Mouse (Mus musculus): ENCODE results near the gene Arhgap10. TPM values are rescaled to one million over a fixed set of nuclear protein-coding genes. Genes with fewer than 3 reads are reported as not detected.
A peak's percentile ranks its signal among the peaks of the same experiment; 100 is the strongest.

Arhgap10 gene
- polyA plus RNA-seq, 1 experiment: 17.6 TPM

- TF ChIP-seq USF1 (IDR thresholded peaks at IDR 0.05; ENCODE audit: low read depth): peak; percentile 53
- no peak for TF ChIP-seq MYOG (IDR thresholded peaks at IDR 0.05; ENCODE audit: control insufficient read depth, extremely low read depth, insufficient read length)
- peaks cover 98% of the 10 kb centered on the region for H3K79me2 ChIP-seq (ENCODE audit: control insufficient read depth, insufficient read depth)
- H3K27me3 ChIP-seq (ENCODE audit: control insufficient read depth, insufficient read depth, insufficient read length): no peaks in the 10 kb centered on the region
- peaks cover 81% of the 10 kb centered on the region for H3K79me3 ChIP-seq (ENCODE audit: low read depth)
- peak overlapping the region; percentile 24 for H3ac ChIP-seq (ENCODE audit: control insufficient read depth, insufficient read length, low read depth)
- no peaks in the 10 kb centered on the region for H3K36me3 ChIP-seq (ENCODE audit: control insufficient read depth, insufficient read depth)
- no peak overlapping the region for H3K4me3 ChIP-seq (ENCODE audit: insufficient read depth, poor library complexity, severe bottlenecking)
Measured at GRCm38 (mm10) chr8:77481791-77482190, 36.0 kb downstream of the Arhgap10 start.

GRCm38 (mm10) chr8:77479995-77480394 lies 37.8 kb downstream of the Arhgap10 start:
- peaks cover 2% of the 10 kb centered on the region for H3K36me3 ChIP-seq (ENCODE audit: control insufficient read depth, insufficient read depth)
- H3K27me3 ChIP-seq (ENCODE audit: control insufficient read depth, insufficient read depth, insufficient read length): no peaks in the 10 kb centered on the region
- H3K79me2 ChIP-seq (ENCODE audit: control insufficient read depth, insufficient read depth): peaks cover 98% of the 10 kb centered on the region
- no peak overlapping the region for H3K4me3 ChIP-seq (ENCODE audit: insufficient read depth, poor library complexity, severe bottlenecking)
- TF ChIP-seq MYOD1 (IDR thresholded peaks at IDR 0.05; ENCODE audit: control insufficient read depth, insufficient read length, low read depth) (no peak), MAX (IDR thresholded peaks at IDR 0.05) (no peak), FOSL1 (IDR thresholded peaks at IDR 0.05; ENCODE audit: insufficient read depth, low read length, poor library complexity, severe bottlenecking) (no peak), CEBPB (IDR thresholded peaks at IDR 0.05; ENCODE audit: low read depth) (no peak), MYOG (IDR thresholded peaks at IDR 0.05; ENCODE audit: control insufficient read depth, extremely low read depth, insufficient read length) (no peak), CTCF (IDR thresholded peaks at IDR 0.05; ENCODE audit: control insufficient read depth, insufficient read depth, insufficient read length) (no peak), USF1 (IDR thresholded peaks at IDR 0.05; ENCODE audit: low read depth) (no peak)
- peaks cover 80% of the 10 kb centered on the region for H3K79me3 ChIP-seq (ENCODE audit: low read depth)
- H3ac ChIP-seq (ENCODE audit: control insufficient read depth, insufficient read length, low read depth): no peak overlapping the region

- peaks cover 81% of the 10 kb centered on the region for H3K79me3 ChIP-seq (ENCODE audit: low read depth)
- TF ChIP-seq MYOG (IDR thresholded peaks at IDR 0.05; ENCODE audit: control insufficient read depth, extremely low read depth, insufficient read length) (no peak), CTCF (IDR thresholded peaks at IDR 0.05; ENCODE audit: control insufficient read depth, insufficient read depth, insufficient read length) (no peak), CEBPB (IDR thresholded peaks at IDR 0.05; ENCODE audit: low read depth) (no peak), MYOD1 (IDR thresholded peaks at IDR 0.05; ENCODE audit: control insufficient read depth, insufficient read length, low read depth) (no peak), USF1 (IDR thresholded peaks at IDR 0.05; ENCODE audit: low read depth) (no peak), FOSL1 (IDR thresholded peaks at IDR 0.05; ENCODE audit: insufficient read depth, low read length, poor library complexity, severe bottlenecking) (no peak), MAX (IDR thresholded peaks at IDR 0.05) (no peak)
- no peak overlapping the region for H3ac ChIP-seq (ENCODE audit: control insufficient read depth, insufficient read length, low read depth)
- H3K36me3 ChIP-seq (ENCODE audit: control insufficient read depth, insufficient read depth): peaks cover 2% of the 10 kb centered on the region
- no peaks in the 10 kb centered on the region for H3K27me3 ChIP-seq (ENCODE audit: control insufficient read depth, insufficient read depth, insufficient read length)
- H3K79me2 ChIP-seq (ENCODE audit: control insufficient read depth, insufficient read depth): peaks cover 98% of the 10 kb centered on the region
- no peak overlapping the region for H3K4me3 ChIP-seq (ENCODE audit: insufficient read depth, poor library complexity, severe bottlenecking)
Measured at GRCm38 (mm10) chr8:77478913-77479273, 38.9 kb downstream of the Arhgap10 start.

GRCm38 (mm10) chr8:77478155-77478912 lies 39.4 kb downstream of the Arhgap10 start:
- H3K27me3 ChIP-seq (ENCODE audit: control insufficient read depth, insufficient read depth, insufficient read length): no peaks in the 10 kb centered on the region
- TF ChIP-seq FOSL1 (IDR thresholded peaks at IDR 0.05; ENCODE audit: insufficient read depth, low read length, poor library complexity, severe bottlenecking): no peak
- no peak for TF ChIP-seq CTCF (IDR thresholded peaks at IDR 0.05; ENCODE audit: control insufficient read depth, insufficient read depth, insufficient read length)
- TF ChIP-seq MAX (IDR thresholded peaks at IDR 0.05): no peak
- TF ChIP-seq CEBPB (IDR thresholded peaks at IDR 0.05; ENCODE audit: low read depth): no peak
- TF ChIP-seq MYOD1 (IDR thresholded peaks at IDR 0.05; ENCODE audit: control insufficient read depth, insufficient read length, low read depth): no peak
- no peak for TF ChIP-seq USF1 (IDR thresholded peaks at IDR 0.05; ENCODE audit: low read depth)
- TF ChIP-seq MYOG (IDR thresholded peaks at IDR 0.05; ENCODE audit: control insufficient read depth, extremely low read depth, insufficient read length): no peak
- H3K79me3 ChIP-seq (ENCODE audit: low read depth): peaks cover 83% of the 10 kb centered on the region
- H3ac ChIP-seq (ENCODE audit: control insufficient read depth, insufficient read length, low read depth): no peak overlapping the region
- peaks cover 2% of the 10 kb centered on the region for H3K36me3 ChIP-seq (ENCODE audit: control insufficient read depth, insufficient read depth)
- H3K79me2 ChIP-seq (ENCODE audit: control insufficient read depth, insufficient read depth): peaks cover 98% of the 10 kb centered on the region
- no peak overlapping the region for H3K4me3 ChIP-seq (ENCODE audit: insufficient read depth, poor library complexity, severe bottlenecking)

- peaks cover 2% of the 10 kb centered on the region for H3K36me3 ChIP-seq (ENCODE audit: control insufficient read depth, insufficient read depth)
- H3K79me2 ChIP-seq (ENCODE audit: control insufficient read depth, insufficient read depth): peaks cover 98% of the 10 kb centered on the region
- no peak overlapping the region for H3K4me3 ChIP-seq (ENCODE audit: insufficient read depth, poor library complexity, severe bottlenecking)
- H3K27me3 ChIP-seq (ENCODE audit: control insufficient read depth, insufficient read depth, insufficient read length): no peaks in the 10 kb centered on the region
- H3ac ChIP-seq (ENCODE audit: control insufficient read depth, insufficient read length, low read depth): no peak overlapping the region
- H3K79me3 ChIP-seq (ENCODE audit: low read depth): peaks cover 86% of the 10 kb centered on the region
- TF ChIP-seq MAX (IDR thresholded peaks at IDR 0.05): no peak
- no peak for TF ChIP-seq CTCF (IDR thresholded peaks at IDR 0.05; ENCODE audit: control insufficient read depth, insufficient read depth, insufficient read length)
- no peak for TF ChIP-seq MYOD1 (IDR thresholded peaks at IDR 0.05; ENCODE audit: control insufficient read depth, insufficient read length, low read depth)
- no peak for TF ChIP-seq MYOG (IDR thresholded peaks at IDR 0.05; ENCODE audit: control insufficient read depth, extremely low read depth, insufficient read length)
- no peak for TF ChIP-seq FOSL1 (IDR thresholded peaks at IDR 0.05; ENCODE audit: insufficient read depth, low read length, poor library complexity, severe bottlenecking)
- no peak for TF ChIP-seq CEBPB (IDR thresholded peaks at IDR 0.05; ENCODE audit: low read depth)
- TF ChIP-seq USF1 (IDR thresholded peaks at IDR 0.05; ENCODE audit: low read depth): no peak
Measured at GRCm38 (mm10) chr8:77477684-77478083, 40.1 kb downstream of the Arhgap10 start.

- H3K36me3 ChIP-seq (ENCODE audit: control insufficient read depth, insufficient read depth): peaks cover 2% of the 10 kb centered on the region
- peaks cover 98% of the 10 kb centered on the region for H3K79me2 ChIP-seq (ENCODE audit: control insufficient read depth, insufficient read depth)
- H3K79me3 ChIP-seq (ENCODE audit: low read depth): peaks cover 83% of the 10 kb centered on the region
- no peak for TF ChIP-seq CEBPB (IDR thresholded peaks at IDR 0.05; ENCODE audit: low read depth)
- TF ChIP-seq MYOD1 (IDR thresholded peaks at IDR 0.05; ENCODE audit: control insufficient read depth, insufficient read length, low read depth): no peak
- TF ChIP-seq CTCF (IDR thresholded peaks at IDR 0.05; ENCODE audit: control insufficient read depth, insufficient read depth, insufficient read length): no peak
- TF ChIP-seq USF1 (IDR thresholded peaks at IDR 0.05; ENCODE audit: low read depth): no peak
- no peak for TF ChIP-seq MAX (IDR thresholded peaks at IDR 0.05)
- TF ChIP-seq FOSL1 (IDR thresholded peaks at IDR 0.05; ENCODE audit: insufficient read depth, low read length, poor library complexity, severe bottlenecking): no peak
- no peak overlapping the region for H3K4me3 ChIP-seq (ENCODE audit: insufficient read depth, poor library complexity, severe bottlenecking)
- no peaks in the 10 kb centered on the region for H3K27me3 ChIP-seq (ENCODE audit: control insufficient read depth, insufficient read depth, insufficient read length)
- H3ac ChIP-seq (ENCODE audit: control insufficient read depth, insufficient read length, low read depth): no peak overlapping the region
Measured at GRCm38 (mm10) chr8:77474614-77475013, 43.1 kb downstream of the Arhgap10 start.
